Mouse (Mus musculus) kidney, postnatal 36 days (tissue): ENCODE measurements around the gene Cdh24.

Experiments
- DNase-seq, 2 experiments: peaks; one replicate each; pipeline ENCODE4 v3.0.0; 2021 to 2022; ENCODE audit warnings: mixed read lengths in 2 of 2

The Cdh24 gene

GRCm38 (mm10) chr14:54641305-54641969 is at the start of gene Cdh24:
Gene Cdh24, minus strand, starts transcription at chr14:54641364.
- peak; percentile 91 to 95 for DNase-seq

GRCm38 (mm10) chr14:54687251-54687650 is 46.1 kb upstream of the Cdh24 start:
- DNase-seq: no peak

GRCm38 (mm10) chr14:54686522-54687143 is 45.5 kb upstream of the Cdh24 start, which contains the start of gene Acin1:
Gene Acin1, minus strand, starts transcription at chr14:54686931.
- DNase-seq: peak; percentile 100

- peak in 1 of 2 experiments; percentile 82 for DNase-seq
These were observed 44.9 kb upstream of the Cdh24 start, which contains the start of gene 1700123O20Rik for GRCm38 (mm10) chr14:54686063-54686521. Gene 1700123O20Rik, plus strand, starts transcription at chr14:54686216.

- no peak for DNase-seq
These were observed 44.3 kb upstream of the Cdh24 start for GRCm38 (mm10) chr14:54685471-54685870.

GRCm38 (mm10) chr14:54682396-54682795 is 41.2 kb upstream of the Cdh24 start:
- DNase-seq: no peak

GRCm38 (mm10) chr14:54678657-54679304 is 37.6 kb upstream of the Cdh24 start:
- peak in 1 of 2 experiments; percentile 17 for DNase-seq

- DNase-seq: no peak
These were observed 35.1 kb upstream of the Cdh24 start for GRCm38 (mm10) chr14:54676290-54676689.

GRCm38 (mm10) chr14:54674317-54674716 is 33.2 kb upstream of the Cdh24 start:
- no peak for DNase-seq

- DNase-seq: peak; percentile 64 to 82
These were observed 28.2 kb upstream of the Cdh24 start for GRCm38 (mm10) chr14:54669381-54669780.

GRCm38 (mm10) chr14:54664477-54665222 is 23.5 kb upstream of the Cdh24 start:
- DNase-seq: no peak

- DNase-seq: peak in 1 of 2 experiments; percentile 26
These were observed 18.8 kb upstream of the Cdh24 start for GRCm38 (mm10) chr14:54660009-54660408.

GRCm38 (mm10) chr14:54653496-54653895 is 12.3 kb upstream of the Cdh24 start:
- peak; percentile 91 to 95 for DNase-seq

GRCm38 (mm10) chr14:54652787-54653186 is 11.6 kb upstream of the Cdh24 start:
- no peak for DNase-seq

- no peak for DNase-seq
These were observed 10.4 kb upstream of the Cdh24 start for GRCm38 (mm10) chr14:54651556-54651955.

- DNase-seq: peak; percentile 86 to 92
These were observed 9.7 kb upstream of the Cdh24 start for GRCm38 (mm10) chr14:54650621-54651454.

GRCm38 (mm10) chr14:54647900-54648299 is 6.7 kb upstream of the Cdh24 start:
- no peak for DNase-seq

GRCm38 (mm10) chr14:54646898-54647636 is 5.9 kb upstream of the Cdh24 start:
- DNase-seq: no peak

- no peak for DNase-seq
These were observed 5.3 kb upstream of the Cdh24 start for GRCm38 (mm10) chr14:54646455-54646854.

GRCm38 (mm10) chr14:54644294-54644693 is 3.1 kb upstream of the Cdh24 start:
- DNase-seq: no peak

- no peak for DNase-seq
These were observed 1.8 kb upstream of the Cdh24 start for GRCm38 (mm10) chr14:54643011-54643410.
